Mouse (Mus musculus): Measurements from ENCODE around the gene Vgf.

Vgf gene

DNA sequence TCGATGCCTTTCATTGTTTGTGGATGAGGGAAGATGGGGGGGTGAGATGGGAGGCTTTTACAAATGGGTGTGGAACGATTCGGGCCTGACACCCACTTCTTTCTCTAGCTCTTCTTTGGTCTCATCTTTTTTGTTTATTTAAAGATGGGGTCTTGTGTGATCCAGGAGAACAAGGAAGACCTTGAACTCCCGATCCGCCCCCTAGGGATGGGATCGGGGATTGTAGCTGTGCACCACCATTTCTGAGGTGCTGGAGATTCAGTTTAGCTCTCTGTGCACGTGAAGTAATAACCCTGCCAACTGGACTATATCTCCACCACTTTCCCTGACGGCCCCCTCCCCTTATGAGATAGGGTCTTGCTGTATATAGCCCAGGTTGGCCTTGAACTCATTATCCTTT is 39.7 kb downstream of the Vgf start:
- in situ Hi-C loops (cut with MboI, MseI), result loop anchor here (10.0 kb wide), 1 partner anchor 679 kb away; the partner anchor contains the start of genes Nyap1 and Tsc22d4

DNA sequence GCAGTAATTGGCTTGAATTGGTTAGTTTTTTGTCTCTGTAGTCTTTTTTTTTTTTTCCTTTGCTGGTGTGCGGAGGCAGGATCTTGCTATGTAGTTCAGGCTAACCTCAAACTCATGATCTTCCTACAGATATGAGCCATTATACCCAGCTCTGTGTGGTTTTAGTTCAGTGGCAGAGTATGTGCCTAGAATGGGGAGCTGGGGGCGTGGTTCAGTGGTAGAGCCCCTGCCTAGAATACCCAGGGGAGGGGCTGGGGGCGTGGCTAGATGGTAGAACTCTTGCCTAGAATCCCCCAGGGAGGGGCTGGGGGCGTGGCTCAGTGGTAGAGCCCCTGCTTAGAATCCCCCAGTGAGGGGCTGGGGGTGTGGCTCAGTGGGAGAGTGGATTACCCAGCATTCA is 42.5 kb downstream of the Vgf start:
- in situ Hi-C loops (cut with MboI, MseI), result loop anchor here (10.0 kb wide), 1 partner anchor 676 kb away; the partner anchor contains the start of genes Nyap1 and Tsc22d4

DNA sequence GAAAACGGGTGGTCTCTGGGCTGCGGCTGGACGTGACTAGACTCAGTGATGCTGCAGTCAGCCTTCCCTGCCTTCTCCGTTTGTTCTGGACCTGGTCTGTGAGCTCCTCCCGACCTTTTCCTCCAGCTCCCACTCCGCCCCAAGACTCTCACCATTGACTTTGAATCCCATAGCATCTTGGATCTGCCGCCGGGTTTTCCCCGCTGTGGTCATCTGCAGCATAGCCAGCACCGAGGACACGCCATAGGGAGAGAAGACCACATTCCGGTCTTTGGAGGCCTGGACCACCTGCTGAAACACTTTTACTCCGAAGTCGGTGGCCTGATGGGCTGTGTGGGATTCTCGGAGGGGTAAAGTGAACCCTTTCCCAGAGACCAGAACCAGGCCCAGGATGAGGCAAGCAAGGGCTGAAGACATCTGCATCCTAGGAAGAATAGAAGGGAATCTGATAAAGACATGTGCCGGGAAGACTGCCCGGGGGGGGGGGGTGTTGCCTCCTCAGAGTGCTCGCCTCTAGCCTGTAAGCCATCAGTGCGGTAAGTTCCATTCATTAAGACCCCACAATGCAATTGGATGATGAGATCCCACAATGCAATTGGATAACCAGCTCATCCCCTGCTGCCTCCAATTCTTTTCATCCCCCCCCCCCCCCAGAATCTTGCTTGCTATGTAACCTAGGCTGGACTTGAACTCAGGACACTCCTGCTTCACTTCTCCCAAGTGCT is 44.9 kb downstream of the Vgf start:
- in situ Hi-C loops (cut with MboI, MseI), result no loop called here

DNA sequence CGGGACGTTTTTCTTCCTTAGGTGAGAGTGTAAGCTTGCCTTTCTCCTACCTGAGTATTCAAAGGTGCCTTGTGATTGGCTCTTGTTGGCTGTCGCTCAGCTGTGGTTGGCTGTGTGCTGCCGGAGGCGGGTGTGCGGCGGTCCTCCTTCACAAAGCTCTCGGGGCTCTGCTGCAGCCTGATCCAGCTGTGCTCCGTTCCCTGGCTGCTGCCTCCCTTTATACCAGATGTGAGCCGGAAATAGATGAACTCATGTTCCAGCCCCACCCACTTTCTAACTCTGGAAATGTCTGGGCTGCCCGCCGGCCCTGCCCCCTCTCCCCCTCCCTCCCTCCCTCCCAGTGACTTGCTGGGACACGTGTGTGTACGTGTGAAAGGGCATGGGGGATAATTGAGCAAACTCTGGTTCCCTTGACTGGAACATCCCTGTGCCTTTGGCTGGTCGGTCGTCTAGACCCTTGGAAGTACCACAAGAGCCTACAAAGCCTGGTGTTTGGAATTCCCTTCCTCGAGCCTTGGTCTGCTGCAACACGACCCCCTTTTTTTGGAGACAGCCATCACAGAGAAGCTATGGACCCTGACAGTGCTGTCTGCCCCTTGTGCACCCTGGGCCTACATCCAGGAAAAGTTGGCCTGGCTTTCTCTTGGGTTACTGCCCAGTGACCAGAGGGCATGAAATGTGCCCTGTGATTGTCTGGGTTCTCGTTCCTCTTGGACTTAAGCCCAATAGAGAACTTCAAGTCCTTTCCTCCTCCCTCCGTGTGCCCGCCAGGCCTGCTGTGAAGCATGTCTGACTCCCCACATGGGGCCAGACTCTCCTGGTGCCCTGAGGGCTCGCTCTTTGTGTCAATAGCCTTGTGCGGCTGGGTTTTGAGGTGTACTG is 46.1 kb downstream of the Vgf start, which contains the start of gene Serpine1:
TSS of gene Serpine1 (minus strand) at position 190 of the 882 bp plus-strand sequence.
- in situ Hi-C loops (cut with MboI, MseI), result no loop called here

DNA sequence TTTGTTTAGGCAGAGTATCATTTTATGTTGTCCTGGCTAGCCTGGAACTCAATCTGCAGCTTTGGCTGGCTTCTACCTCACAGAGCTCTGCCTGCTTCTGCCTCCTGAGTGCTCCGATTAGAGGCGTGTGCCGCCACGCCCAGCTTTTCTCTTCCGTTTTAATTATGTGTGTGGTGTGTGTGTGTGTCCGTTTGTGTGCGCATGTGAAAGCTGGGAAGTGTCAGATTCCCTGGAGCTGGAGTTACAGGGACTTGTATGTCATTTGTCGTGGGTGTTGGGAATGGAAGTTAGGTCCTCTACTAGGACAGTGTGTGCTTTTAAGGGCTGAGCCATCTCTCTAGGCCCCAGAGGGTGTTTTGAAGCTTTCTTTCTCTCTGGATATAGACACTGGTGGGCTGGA is 46.9 kb downstream of the Vgf start:
- in situ Hi-C loops (cut with MboI, MseI), result no loop called here

DNA sequence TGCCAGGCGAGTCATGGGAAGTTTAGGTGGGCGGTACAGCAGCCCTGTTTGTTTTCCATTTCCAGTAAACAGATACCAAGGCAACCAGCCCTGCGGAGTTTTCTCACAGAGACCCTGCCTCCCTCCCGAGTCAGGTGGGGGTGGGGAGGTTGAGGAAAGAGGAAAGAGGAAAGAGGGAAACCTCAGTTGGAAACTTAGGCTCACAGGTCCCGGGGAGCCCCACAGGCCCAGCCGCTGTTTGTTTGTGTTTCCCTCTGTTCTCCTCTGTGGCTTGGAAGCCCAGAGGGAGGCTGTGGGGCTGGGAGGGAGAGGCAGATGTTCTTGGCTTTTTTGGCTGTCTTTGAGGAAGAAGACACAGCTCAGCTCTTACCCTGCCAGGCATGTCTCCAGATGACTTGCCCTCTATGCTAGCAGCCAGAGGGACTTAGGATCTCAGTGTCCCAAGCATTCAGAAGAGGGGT is 48.0 kb downstream of the Vgf start:
- in situ Hi-C loops (cut with MboI, MseI), result no loop called here

DNA sequence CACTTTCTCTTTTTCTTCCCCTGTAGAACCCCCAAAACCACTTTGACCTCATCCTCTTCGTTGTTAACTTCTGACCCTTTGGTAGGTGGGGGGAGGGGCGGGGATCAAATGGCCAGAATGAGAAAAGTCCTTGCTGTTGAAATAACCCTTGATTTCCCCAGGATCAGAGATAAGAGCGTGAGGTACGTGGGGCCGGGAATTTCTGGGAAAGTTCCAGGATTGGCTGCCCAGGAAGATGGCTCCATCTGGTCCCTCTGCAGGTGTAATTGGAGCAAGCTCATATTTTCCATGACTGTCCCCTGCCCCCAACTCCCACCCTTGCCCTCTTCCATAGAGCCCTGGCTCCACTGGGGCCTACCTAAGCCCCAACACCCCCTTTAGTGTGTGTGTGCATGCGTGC is 49.5 kb downstream of the Vgf start:
- in situ Hi-C loops (cut with MboI, MseI), result no loop called here

DNA sequence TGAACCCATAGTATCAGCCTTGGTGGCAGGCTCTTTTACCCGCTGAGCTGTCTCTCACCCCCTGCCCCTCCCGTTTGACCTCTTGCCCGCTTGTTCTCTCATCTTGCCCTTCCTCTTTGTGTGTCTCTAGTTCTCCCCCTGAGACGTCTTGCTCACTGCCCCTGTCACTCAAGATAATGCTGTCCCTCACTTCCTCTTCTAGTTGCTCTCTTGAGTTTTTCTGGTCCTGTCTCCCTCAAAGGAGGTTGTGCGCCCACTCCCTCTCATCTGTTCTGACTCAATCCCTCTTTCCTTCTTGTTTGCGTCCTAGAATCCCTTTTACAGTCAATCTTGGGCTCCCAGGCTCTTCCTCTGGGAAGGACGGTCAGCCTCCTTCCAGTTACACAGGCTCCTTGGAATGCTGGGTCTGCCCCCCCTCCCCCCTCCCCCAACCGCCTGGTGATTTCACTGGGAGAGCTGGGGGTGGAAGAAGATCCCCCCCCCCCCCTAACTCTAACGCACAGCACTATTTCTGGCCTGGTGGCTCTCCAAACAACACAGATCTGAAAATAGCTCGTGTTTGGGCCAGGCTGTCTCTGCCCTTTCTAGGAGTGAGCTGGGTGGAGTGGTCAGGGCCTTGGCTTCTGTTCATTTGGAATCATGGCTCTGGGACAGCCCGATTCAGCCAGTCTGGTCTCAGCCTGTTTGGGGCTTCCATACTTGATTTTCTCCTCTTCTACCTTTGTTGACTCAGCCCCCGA is 50.2 kb downstream of the Vgf start:
- in situ Hi-C loops (cut with MboI, MseI), result no loop called here

DNA sequence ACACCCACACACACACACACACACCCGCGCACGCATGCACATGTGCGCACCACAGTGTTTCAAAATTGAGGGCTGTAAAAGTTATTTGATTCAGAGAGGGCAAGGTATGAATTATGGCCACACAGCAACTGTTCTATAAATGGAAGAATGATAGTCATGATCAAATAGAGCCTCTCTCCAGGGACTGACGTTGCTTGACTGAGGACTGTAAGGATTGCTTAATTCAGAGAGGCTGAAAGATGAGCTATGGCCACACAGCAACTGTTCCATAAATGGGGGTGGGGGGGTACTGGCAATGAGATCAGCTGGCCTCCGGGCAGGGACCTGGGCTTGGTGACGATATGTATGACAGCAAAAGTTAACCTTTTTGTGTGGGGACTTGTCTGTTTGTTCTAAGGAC is 51.0 kb downstream of the Vgf start:
- in situ Hi-C loops (cut with MboI, MseI), result no loop called here

DNA sequence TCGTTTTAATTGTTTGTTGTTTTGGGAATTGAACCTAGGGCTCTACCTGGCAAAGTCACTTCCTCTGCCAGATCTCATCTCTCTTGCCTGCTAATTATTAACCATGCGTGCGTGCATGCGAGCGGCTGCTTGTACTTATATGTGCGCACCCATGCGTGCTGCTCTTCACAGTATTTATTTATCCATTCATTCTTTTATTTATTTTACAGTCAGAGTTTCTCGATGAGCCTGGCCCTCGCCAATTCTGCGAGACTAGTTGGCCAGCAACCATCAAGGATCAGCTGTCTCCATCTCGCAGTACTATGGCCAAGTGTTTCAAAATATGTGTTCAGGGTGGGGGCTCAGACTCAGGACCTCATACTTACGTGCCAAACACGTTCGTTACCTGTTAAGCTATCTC is 51.8 kb downstream of the Vgf start:
- in situ Hi-C loops (cut with MboI, MseI), result no loop called here

DNA sequence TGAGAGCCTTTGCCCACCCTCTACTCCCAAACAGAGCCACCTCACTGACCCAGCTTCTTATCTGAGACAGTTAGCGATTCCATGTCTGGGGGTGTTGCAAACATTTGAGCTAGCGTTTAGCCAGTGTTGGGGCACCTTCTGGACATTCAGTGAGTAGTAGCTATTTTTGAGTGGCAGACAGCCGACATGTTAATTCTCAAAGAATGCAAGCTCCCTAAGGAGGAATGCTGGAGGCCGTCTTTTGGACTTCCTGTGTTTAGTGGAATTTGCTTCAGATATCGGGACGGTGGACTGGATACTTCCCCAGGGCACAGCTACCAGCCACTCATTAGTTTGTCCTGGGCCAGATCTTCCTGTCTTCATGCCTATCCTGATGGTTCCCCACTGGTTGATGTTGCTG is 52.4 kb downstream of the Vgf start:
- in situ Hi-C loops (cut with MboI, MseI), result no loop called here

DNA sequence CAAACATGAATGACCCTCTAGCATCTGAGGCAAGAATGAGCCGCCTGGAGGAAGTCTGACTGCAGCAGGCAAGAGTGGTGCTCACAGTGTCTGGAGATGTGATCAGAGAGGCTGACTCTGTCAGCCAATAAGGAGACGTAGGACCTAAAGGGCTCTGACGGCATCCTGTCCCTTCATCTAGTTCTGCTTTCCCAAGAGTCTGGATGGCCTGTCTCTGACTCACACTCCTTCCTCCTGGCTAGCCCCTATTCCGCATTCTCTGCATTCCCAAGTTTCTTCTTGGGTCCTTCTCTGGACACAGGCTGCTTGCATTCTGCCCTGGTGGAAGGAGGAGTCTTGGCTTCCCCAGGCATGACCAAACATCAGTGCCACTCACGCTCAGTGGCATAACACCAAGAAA is 53.7 kb downstream of the Vgf start:
- in situ Hi-C loops (cut with MboI, MseI), result no loop called here

Data from regulatory T cell (primary cell).